Mouse (Mus musculus) lung, embryonic 16.5 days (tissue): ENCODE data around the gene Csta1. TPM values are rescaled to one million over a fixed set of nuclear protein-coding genes. Genes with fewer than 3 reads are reported as not detected.
"Not testable (repeated sequence)": the region's sequence is repeated elsewhere in the genome, so short reads cannot be mapped to it uniquely, and the experiment has no call there.

Experiments used
- ATAC-seq: fragments of 200-750 bp; cut with Nextera tagmentation; 2 replicates; pipeline ENCODE4 v1.8.0; 2017; ENCODE audit warnings: low read depth, mild to moderate bottlenecking, moderate library complexity
- H3K27ac ChIP-seq: fragments of 300-500 bp; sonication (generic); 2 replicates; pipeline ENCODE4 v1.5.1; 2014; ENCODE audit warnings: mild to moderate bottlenecking, control low read depth, low read length
- H3K27me3 ChIP-seq: fragments of 300-500 bp; sonication (generic); 2 replicates; pipeline ENCODE4 v1.6.1; 2014; ENCODE audit warnings: low read depth, low read length, mixed read lengths; ENCODE audit not compliant: control insufficient read depth, insufficient read depth
- H3K36me3 ChIP-seq: fragments of 300-500 bp; sonication (generic); 2 replicates; pipeline ENCODE4 v1.6.1; 2014; ENCODE audit warnings: low read length; ENCODE audit not compliant: control insufficient read depth, insufficient read depth
- H3K4me1 ChIP-seq: fragments of 300-500 bp; sonication (generic); replicated peaks from 2 replicates; pipeline ENCODE4 v1.6.1; 2014; ENCODE audit warnings: low read length, mixed read lengths; ENCODE audit not compliant: control insufficient read depth, insufficient read depth
- H3K4me2 ChIP-seq: fragments of 300-500 bp; sonication (generic); 2 replicates; pipeline ENCODE4 v1.6.1; 2014; ENCODE audit warnings: low read depth, low read length, control low read depth
- H3K4me3 ChIP-seq: fragments of 300-500 bp; sonication (generic); 2 replicates; pipeline ENCODE4 v1.5.1; 2014; ENCODE audit warnings: mild to moderate bottlenecking, low read length, control low read depth
- H3K9ac ChIP-seq: fragments of 300-500 bp; sonication (generic); 2 replicates; pipeline ENCODE4 v1.6.1; 2014; ENCODE audit warnings: low read length, control low read depth
- H3K9me3 ChIP-seq: fragments of 300-500 bp; sonication (generic); 2 replicates; pipeline ENCODE4 v1.6.1; 2016; ENCODE audit warnings: low read length; ENCODE audit not compliant: control insufficient read depth
- WGBS: fragments of 180-500 bp; shearing (Covaris S2); extraction: QIAGEN DNeasy Blood & Tissue Kit; methylation state at CpG from one replicate; pipeline ENCODE4 v1.1.7; 2014; 5-methylcytosine and 5-hydroxymethylcytosine counted together
- polyA plus RNA-seq: library from polyadenylated mRNA; unstranded; fragments of >200 nt; fragmentation: Nextera tagmentation; extraction: Ambion mirVana; gene quantifications from 2 replicates; pipeline ENCODE4 v1.2.1, GENCODE M21; 2015

Gene Csta1
- 0.23 and 0.43 TPM in 2 replicates for polyA plus RNA-seq

- no peak for ATAC-seq
- H3K27me3 ChIP-seq: no peaks in the 10 kb centered on the region
- H3K27ac ChIP-seq: no peak within 1 kb of the TSS
- no peaks in the 10 kb centered on the region for H3K9me3 ChIP-seq
- no peaks in the 10 kb centered on the region for H3K4me1 ChIP-seq
- H3K4me3 ChIP-seq: no peak within 1 kb of the TSS
- no peak within 1 kb of the TSS for H3K9ac ChIP-seq
- WGBS: 65% methylated on average over 1 of the region's 1 CpGs
- H3K4me2 ChIP-seq: no peak within 1 kb of the TSS
- H3K36me3 ChIP-seq: no peaks in the 10 kb centered on the region
Observed at GRCm38 (mm10) chr16:36131141-36131540, at the start of gene Csta1. TSS of gene Csta1 (minus strand) at chr16:36131241.

- Histone ChIP-seq H3K36me3 (no peaks in the 10 kb centered on the region), H3K9me3 (no peaks in the 10 kb centered on the region), H3K9ac (no peak overlapping the region), H3K4me2 (no peak overlapping the region), H3K27me3 (no peaks in the 10 kb centered on the region), H3K27ac (no peak overlapping the region), H3K4me1 (no peaks in the 10 kb centered on the region), H3K4me3 (no peak overlapping the region)
- no peak for ATAC-seq
- 73% methylated on average over 2 of the region's 2 CpGs for WGBS
Observed at GRCm38 (mm10) chr16:36179910-36180309, 48.9 kb upstream of the Csta1 start.

GRCm38 (mm10) chr16:36176108-36176507, 45.1 kb upstream of the Csta1 start:
- H3K27ac ChIP-seq: no peak overlapping the region
- H3K4me2 ChIP-seq: no peak overlapping the region
- H3K36me3 ChIP-seq: no peaks in the 10 kb centered on the region
- H3K9ac ChIP-seq: no peak overlapping the region
- ATAC-seq: no peak
- no peaks in the 10 kb centered on the region for H3K4me1 ChIP-seq
- H3K27me3 ChIP-seq: no peaks in the 10 kb centered on the region
- H3K4me3 ChIP-seq: no peak overlapping the region
- H3K9me3 ChIP-seq: no peaks in the 10 kb centered on the region

GRCm38 (mm10) chr16:36167841-36168240, 36.8 kb upstream of the Csta1 start:
- not testable (repeated sequence) for H3K27ac ChIP-seq, H3K4me3 ChIP-seq, ATAC-seq, H3K9me3 ChIP-seq, H3K9ac ChIP-seq, H3K4me1 ChIP-seq, H3K36me3 ChIP-seq, H3K27me3 ChIP-seq, H3K4me2 ChIP-seq
- WGBS: 89% methylated on average over 9 of the region's 10 CpGs

- ATAC-seq: no peak
- Histone ChIP-seq H3K36me3 (no peaks in the 10 kb centered on the region), H3K9me3 (no peaks in the 10 kb centered on the region), H3K4me1 (no peaks in the 10 kb centered on the region), H3K4me3 (no peak within 1 kb of the TSS), H3K27ac (no peak within 1 kb of the TSS), H3K9ac (no peak within 1 kb of the TSS), H3K4me2 (no peak within 1 kb of the TSS), H3K27me3 (no peaks in the 10 kb centered on the region)
Observed at GRCm38 (mm10) chr16:36156402-36156975, 25.4 kb upstream of the Csta1 start, which contains the start of gene Stfa2l1. TSS of gene Stfa2l1 (plus strand) at chr16:36156811.

GRCm38 (mm10) chr16:36138201-36138600, 7.2 kb upstream of the Csta1 start:
- no peak for ATAC-seq
- WGBS: 63% methylated on average over 2 of the region's 2 CpGs
- Histone ChIP-seq H3K4me2 (no peak overlapping the region), H3K9ac (no peak overlapping the region), H3K27ac (no peak overlapping the region), H3K36me3 (no peaks in the 10 kb centered on the region), H3K9me3 (no peaks in the 10 kb centered on the region), H3K4me3 (no peak overlapping the region), H3K27me3 (no peaks in the 10 kb centered on the region), H3K4me1 (no peaks in the 10 kb centered on the region)

GRCm38 (mm10) chr16:36128092-36128491, 2.9 kb downstream of the Csta1 start:
- Histone ChIP-seq H3K4me2 (no peak overlapping the region), H3K27ac (no peak overlapping the region), H3K9ac (no peak overlapping the region), H3K4me1 (no peaks in the 10 kb centered on the region), H3K4me3 (no peak overlapping the region), H3K36me3 (no peaks in the 10 kb centered on the region), H3K27me3 (no peaks in the 10 kb centered on the region), H3K9me3 (no peaks in the 10 kb centered on the region)
- WGBS: 78% methylated on average over 7 of the region's 7 CpGs
- ATAC-seq: no peak

GRCm38 (mm10) chr16:36115751-36116150, 15.3 kb downstream of the Csta1 start:
- not testable (repeated sequence) for H3K4me1 ChIP-seq, H3K4me2 ChIP-seq, H3K9me3 ChIP-seq, H3K9ac ChIP-seq, H3K4me3 ChIP-seq, H3K36me3 ChIP-seq, H3K27ac ChIP-seq, ATAC-seq, H3K27me3 ChIP-seq
- WGBS: 87% methylated on average over 6 of the region's 6 CpGs

GRCm38 (mm10) chr16:36111486-36111885, 19.6 kb downstream of the Csta1 start:
- not testable (repeated sequence) for H3K36me3 ChIP-seq, H3K4me1 ChIP-seq, H3K4me2 ChIP-seq, ATAC-seq, H3K27ac ChIP-seq, H3K4me3 ChIP-seq, H3K9me3 ChIP-seq, H3K9ac ChIP-seq, H3K27me3 ChIP-seq

GRCm38 (mm10) chr16:36102211-36102610, 28.8 kb downstream of the Csta1 start:
- Histone ChIP-seq H3K27ac (no peak overlapping the region), H3K9me3 (peaks cover 4% of the 10 kb centered on the region; the same call in 1 of the 2 replicates), H3K4me2 (no peak overlapping the region), H3K4me3 (no peak overlapping the region), H3K36me3 (no peaks in the 10 kb centered on the region), H3K27me3 (no peaks in the 10 kb centered on the region), H3K4me1 (no peaks in the 10 kb centered on the region), H3K9ac (no peak overlapping the region)
- 79% methylated on average over 1 of the region's 1 CpGs for WGBS
- no peak for ATAC-seq
